Mouse (Mus musculus): ENCODE results near the gene Fam83d. TPM values are rescaled to one million over a fixed set of nuclear protein-coding genes. Genes with fewer than 3 reads are reported as not detected.
A peak's percentile ranks its signal among the peaks of the same experiment; 100 is the strongest.

The Fam83d gene
- polyA plus RNA-seq (2016; fragmentation: Nextera tagmentation; extraction: Ambion mirVana), result 54.5 and 55.3 TPM in 2 replicates

DNA sequence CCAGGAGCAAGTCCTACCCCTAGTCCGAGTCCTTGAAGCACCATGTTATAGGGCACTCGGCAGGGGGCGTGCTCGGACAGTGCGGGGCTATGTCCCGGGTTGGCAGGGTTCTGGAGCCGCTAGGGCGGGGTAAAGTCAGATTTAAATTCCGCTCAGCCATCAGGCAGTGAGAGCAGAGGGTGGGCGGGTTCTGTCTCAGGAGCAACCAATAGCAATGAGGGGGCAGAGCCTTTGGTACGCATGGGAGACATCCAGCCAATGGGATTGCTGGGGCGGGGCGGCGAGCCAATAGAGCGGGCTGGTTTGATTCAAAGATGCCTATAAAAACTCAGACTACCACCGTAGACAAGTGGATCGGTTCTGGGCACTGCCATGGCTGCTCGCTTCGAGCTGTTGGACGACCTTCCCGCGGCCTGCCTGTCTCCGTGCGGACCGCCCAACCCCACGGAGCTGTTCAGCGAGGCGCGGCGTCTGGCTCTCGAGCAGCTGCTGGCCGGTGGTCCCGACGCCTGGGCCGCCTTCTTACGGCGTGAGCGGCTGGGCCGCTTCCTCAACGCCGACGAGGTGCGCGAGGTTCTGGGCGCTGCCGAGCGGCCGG is at the start of gene Fam83d:
TSS of gene Fam83d (plus strand) at position 352 of the 598 bp plus-strand sequence.
- ATAC-seq (ENCODE audit: insufficient number of reproducible peaks, insufficient read depth, low FRiP score, low TSS enrichment, low read depth), result peak; percentile 97
- Histone ChIP-seq H3K4me1 (replicated peaks) (peaks cover 42% of the 10 kb centered on the region), H3K4me2 (peak within 1 kb of the TSS; percentile 85), H3K9ac (replicated peaks) (peak within 1 kb of the TSS; percentile 73), H3K27me3 (no peaks in the 10 kb centered on the region), H3K9me3 (no peaks in the 10 kb centered on the region), H3K27ac (peak within 1 kb of the TSS; percentile 85), H3K36me3 (peaks cover 7% of the 10 kb centered on the region; the same call in 1 of the 2 replicates), H3K4me3 (replicated peaks) (peak within 1 kb of the TSS; percentile 76)
- WGBS, result under 1% methylated on average over 48 of the region's 48 CpGs

DNA sequence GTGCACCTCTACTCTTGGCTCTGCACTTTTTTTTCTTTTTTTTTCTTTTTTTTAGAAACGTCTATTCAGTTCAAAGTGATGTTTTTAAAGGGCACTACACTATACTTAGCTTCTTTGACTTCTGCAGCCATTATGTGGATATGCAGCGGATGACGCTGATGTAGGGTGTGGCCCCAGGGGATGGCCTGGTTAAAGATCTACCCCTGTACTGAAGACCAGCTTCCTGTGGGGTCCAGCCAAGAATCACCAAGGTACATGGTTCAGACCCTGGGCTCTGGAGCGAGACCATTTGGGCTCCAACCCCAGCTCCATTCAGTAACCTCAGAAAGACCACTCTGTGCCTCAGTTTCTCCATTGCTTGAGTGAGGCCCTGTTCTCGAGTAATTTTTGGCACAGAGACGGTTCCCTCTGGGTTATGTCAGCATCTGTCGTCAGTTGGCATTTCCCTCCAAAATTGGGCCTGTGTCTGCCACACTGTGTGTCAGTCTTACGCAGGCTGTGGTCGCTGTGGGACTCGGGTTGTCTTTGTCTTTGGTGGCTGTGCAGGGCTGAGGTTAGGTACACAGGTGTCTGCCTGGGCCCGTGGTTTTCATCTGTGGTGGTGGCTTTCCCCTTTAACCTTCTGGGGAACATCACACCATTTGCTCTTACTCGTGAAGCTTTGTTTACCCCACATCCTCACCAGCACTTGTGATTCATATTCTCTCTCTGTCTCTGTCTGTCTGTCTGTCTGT is 48.9 kb upstream of the Fam83d start:
- Histone ChIP-seq H3K27me3 (peaks cover 8% of the 10 kb centered on the region), H3K27ac (no peak overlapping the region), H3K9me3 (no peaks in the 10 kb centered on the region), H3K9ac (replicated peaks) (no peak overlapping the region), H3K4me2 (no peak overlapping the region), H3K4me1 (replicated peaks) (no peaks in the 10 kb centered on the region), H3K4me3 (replicated peaks) (no peak overlapping the region), H3K36me3 (no peaks in the 10 kb centered on the region)
- WGBS, result 87% methylated on average over 12 of the region's 12 CpGs
- no peak for ATAC-seq (ENCODE audit: insufficient number of reproducible peaks, insufficient read depth, low FRiP score, low TSS enrichment, low read depth)

DNA sequence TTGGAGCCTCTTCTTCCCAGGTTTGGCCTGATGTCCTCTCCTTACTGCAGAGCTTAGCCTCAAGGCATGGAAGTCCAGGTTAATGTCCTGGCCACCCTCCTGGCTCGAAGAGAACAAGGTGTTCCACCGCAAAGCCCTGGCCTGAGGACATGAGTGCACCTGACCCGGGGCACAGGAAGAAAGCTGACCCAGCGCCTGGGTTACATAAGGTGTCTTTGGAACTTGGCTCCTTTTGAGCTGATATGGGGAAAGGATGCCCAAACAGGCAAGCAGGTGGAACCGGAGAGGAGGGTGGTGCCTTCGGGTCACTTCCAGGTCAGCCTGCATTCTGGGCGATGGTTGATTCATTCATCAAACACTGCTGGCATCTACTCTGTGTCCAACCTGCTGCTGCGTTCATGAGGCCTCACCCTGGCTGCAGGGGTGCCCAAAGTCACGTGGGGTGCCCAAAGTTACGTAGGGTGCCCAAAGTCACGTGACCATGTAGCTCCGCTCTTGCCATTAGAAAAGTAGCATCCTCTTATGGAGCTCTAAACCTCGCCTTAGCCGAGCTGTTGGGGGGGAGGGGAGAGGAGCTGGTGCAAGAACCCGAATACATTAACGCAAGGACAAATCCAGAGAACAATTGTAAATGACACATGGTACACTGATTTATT is 47.0 kb upstream of the Fam83d start:
- no peak overlapping the region for H3K27ac ChIP-seq
- no peak overlapping the region for H3K4me2 ChIP-seq
- no peak overlapping the region for H3K9ac ChIP-seq (replicated peaks)
- H3K4me3 ChIP-seq (replicated peaks), result no peak overlapping the region
- WGBS, result 76% methylated on average over 16 of the region's 16 CpGs
- no peak for ATAC-seq (ENCODE audit: insufficient number of reproducible peaks, insufficient read depth, low FRiP score, low TSS enrichment, low read depth)
- H3K36me3 ChIP-seq, result no peaks in the 10 kb centered on the region
- H3K9me3 ChIP-seq, result no peaks in the 10 kb centered on the region
- peaks cover 8% of the 10 kb centered on the region for H3K27me3 ChIP-seq
- H3K4me1 ChIP-seq (replicated peaks), result no peaks in the 10 kb centered on the region

DNA sequence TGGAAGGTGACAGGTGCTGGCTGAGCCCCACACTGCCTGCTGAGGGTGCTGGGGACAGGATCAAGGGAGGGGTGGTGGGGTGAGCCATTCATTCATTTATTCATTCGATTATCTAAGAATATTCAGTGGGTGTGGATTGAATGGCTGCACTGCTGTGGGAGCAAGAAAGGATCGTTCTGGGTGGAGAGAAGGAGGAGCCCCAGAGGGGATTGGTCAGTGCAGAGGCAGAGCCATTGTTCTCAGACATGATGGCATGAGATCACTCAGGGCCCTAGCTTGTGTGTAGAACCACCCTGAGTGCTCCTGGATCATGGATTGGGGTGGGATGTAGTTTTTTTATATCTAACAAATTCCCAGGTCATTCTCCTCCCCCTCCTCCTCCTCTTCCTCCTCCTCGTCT is 46.4 kb upstream of the Fam83d start:
- 65% methylated on average over 3 of the region's 3 CpGs for WGBS
- H3K27me3 ChIP-seq, result peaks cover 8% of the 10 kb centered on the region
- no peaks in the 10 kb centered on the region for H3K4me1 ChIP-seq (replicated peaks)
- H3K36me3 ChIP-seq, result no peaks in the 10 kb centered on the region
- no peak for ATAC-seq (ENCODE audit: insufficient number of reproducible peaks, insufficient read depth, low FRiP score, low TSS enrichment, low read depth)
- H3K4me3 ChIP-seq (replicated peaks), result no peak overlapping the region
- H3K9ac ChIP-seq (replicated peaks), result no peak overlapping the region
- H3K4me2 ChIP-seq, result no peak overlapping the region
- H3K9me3 ChIP-seq, result no peaks in the 10 kb centered on the region
- no peak overlapping the region for H3K27ac ChIP-seq

DNA sequence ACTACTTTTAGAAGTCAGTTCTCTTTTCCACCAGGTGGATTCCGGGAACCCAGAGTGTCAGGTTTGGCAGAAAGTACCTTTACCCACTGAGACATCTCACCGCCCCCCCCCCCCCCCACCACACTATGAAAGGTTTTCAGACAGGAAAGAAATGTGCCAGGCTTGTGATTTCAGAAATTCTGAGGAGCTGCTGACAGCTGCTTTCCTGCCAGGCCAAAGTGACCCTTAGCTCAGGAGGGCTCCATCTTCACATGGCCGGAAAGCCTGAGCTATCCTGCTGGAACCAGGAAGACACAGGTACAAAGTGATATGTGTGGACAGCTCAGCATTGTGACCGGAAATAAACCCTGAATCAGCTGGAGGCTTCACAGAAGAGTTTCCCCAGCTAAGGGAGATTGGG is 45.8 kb upstream of the Fam83d start:
- Histone ChIP-seq H3K36me3 (no peaks in the 10 kb centered on the region), H3K4me3 (replicated peaks) (no peak overlapping the region), H3K27ac (no peak overlapping the region), H3K9me3 (no peaks in the 10 kb centered on the region), H3K27me3 (peaks cover 8% of the 10 kb centered on the region), H3K9ac (replicated peaks) (no peak overlapping the region), H3K4me2 (no peak overlapping the region), H3K4me1 (replicated peaks) (no peaks in the 10 kb centered on the region)
- ATAC-seq (ENCODE audit: insufficient number of reproducible peaks, insufficient read depth, low FRiP score, low TSS enrichment, low read depth), result no peak
- 87% methylated on average over 4 of the region's 4 CpGs for WGBS

DNA sequence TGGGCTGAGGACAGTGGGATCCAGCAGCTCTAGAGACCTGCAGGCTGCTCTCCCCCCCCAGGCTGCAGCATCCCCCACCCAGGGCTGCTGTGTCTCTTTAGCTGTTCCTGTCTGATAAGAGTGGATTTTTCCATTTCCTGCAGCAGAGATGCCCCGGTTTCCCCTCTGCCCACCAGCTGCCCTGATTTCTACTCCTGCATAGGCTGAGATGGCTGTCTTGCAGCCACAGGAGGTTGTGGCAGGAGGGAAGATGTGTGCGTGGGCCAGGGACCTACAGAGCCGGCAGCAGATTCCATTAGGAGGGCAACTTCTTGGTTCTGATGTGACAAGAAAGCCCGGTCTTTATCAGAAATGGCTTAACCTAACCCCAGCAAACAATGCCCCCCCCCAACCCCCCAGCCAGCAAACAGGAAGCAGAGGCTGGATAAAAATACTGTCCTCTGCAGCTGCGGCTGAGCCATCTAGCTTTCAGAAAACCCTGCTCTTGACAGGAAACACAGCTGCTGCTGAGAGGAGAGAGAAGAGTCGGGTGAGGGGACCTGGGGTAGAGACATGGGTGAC is 44.8 kb upstream of the Fam83d start:
- Histone ChIP-seq H3K4me3 (replicated peaks) (no peak overlapping the region), H3K4me1 (replicated peaks) (no peaks in the 10 kb centered on the region), H3K27ac (no peak overlapping the region), H3K4me2 (no peak overlapping the region), H3K9me3 (no peaks in the 10 kb centered on the region), H3K9ac (replicated peaks) (no peak overlapping the region), H3K27me3 (peaks cover 8% of the 10 kb centered on the region), H3K36me3 (no peaks in the 10 kb centered on the region)
- no peak for ATAC-seq (ENCODE audit: insufficient number of reproducible peaks, insufficient read depth, low FRiP score, low TSS enrichment, low read depth)
- 42% methylated on average over 6 of the region's 6 CpGs for WGBS

DNA sequence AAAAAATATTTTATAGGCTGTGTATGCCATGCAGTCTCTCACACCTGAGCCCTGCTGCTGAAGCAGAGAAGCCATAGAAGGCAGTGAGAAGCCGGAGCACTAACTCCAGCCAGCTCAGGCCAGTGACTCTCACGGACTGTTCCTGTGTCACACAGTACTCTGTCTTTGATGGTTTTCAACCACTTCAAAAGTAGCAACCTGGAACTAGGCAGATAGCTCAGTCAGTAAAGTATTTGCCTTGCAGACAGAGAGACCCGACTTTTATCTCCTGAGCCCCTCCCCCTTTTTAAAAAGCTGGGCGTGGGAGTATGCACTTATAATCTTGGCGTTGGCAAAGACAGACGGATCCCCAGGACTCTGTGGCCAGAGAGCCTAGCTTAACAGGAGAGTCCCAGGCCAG is 44.1 kb upstream of the Fam83d start:
- Histone ChIP-seq H3K4me2 (no peak overlapping the region), H3K4me3 (replicated peaks) (no peak overlapping the region), H3K36me3 (no peaks in the 10 kb centered on the region), H3K9ac (replicated peaks) (no peak overlapping the region), H3K27ac (no peak overlapping the region), H3K4me1 (replicated peaks) (no peaks in the 10 kb centered on the region), H3K9me3 (no peaks in the 10 kb centered on the region), H3K27me3 (peaks cover 8% of the 10 kb centered on the region)
- 35% methylated on average over 6 of the region's 6 CpGs for WGBS
- no peak for ATAC-seq (ENCODE audit: insufficient number of reproducible peaks, insufficient read depth, low FRiP score, low TSS enrichment, low read depth)

DNA sequence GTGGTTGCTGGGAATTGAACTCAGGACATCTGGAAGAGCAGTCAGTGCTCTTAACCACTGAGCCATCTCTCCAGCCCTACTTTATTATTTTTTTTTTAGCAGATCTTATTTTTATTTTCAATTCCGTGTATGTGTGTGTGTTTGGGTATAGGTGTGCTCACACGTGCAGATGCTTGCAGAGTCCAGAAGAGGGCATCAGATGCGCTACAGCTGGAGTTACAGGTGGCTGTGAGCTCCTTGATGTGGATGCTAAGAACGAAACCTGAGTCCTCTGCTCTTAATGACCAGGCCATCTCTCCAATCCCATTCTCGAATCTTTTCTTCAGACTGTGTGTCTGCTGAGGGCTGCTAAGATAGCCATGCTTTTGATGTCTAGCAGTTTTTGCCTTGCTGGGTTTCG is 41.6 kb upstream of the Fam83d start:
- Histone ChIP-seq H3K4me1 (replicated peaks) (no peaks in the 10 kb centered on the region), H3K9ac (replicated peaks) (no peak overlapping the region), H3K4me2 (no peak overlapping the region), H3K27ac (no peak overlapping the region), H3K27me3 (peaks cover 8% of the 10 kb centered on the region), H3K36me3 (no peaks in the 10 kb centered on the region), H3K9me3 (no peaks in the 10 kb centered on the region), H3K4me3 (replicated peaks) (no peak overlapping the region)
- ATAC-seq (ENCODE audit: insufficient number of reproducible peaks, insufficient read depth, low FRiP score, low TSS enrichment, low read depth), result no peak
- 52% methylated on average over 6 of the region's 6 CpGs for WGBS

DNA sequence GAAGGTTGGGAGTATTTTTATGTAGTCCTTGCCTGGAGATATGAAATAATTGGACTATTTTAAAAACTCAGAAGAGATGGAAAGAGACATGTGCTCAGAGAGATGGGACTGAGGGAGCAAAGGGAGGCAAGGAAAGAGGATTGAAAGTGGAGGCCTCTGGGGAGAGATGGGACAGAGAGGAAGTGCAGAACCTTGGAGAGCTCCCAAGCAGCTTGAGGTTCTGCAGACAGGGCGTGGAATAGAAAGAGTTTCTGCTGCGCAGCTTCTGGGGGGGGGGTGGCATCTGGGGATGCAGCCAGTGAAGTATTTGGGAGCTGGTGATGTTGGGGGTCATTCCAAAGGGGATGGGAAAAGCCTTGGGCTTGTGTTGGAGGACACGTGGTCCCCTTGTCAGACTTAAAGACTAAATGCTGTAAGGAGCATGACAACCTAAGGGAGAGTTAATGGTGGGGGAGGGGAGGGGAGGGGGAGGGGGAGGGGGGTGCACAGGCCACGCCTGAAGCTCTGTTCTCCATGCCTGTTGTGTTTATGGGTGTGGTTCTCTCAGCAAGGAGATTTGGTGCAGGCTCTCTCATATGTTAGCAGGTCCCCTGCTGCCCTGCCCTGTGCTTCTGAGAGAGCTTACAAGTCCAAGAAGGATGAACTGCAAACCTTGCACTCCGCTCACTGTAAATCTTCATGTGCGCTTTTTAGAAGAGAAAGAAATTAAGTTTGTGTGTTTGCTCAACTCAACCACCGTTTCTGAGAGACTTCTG is 39.7 kb upstream of the Fam83d start:
- Histone ChIP-seq H3K27ac (no peak overlapping the region), H3K4me3 (replicated peaks) (no peak overlapping the region), H3K27me3 (no peaks in the 10 kb centered on the region; the same call in 1 of the 2 replicates), H3K9ac (replicated peaks) (no peak overlapping the region), H3K9me3 (no peaks in the 10 kb centered on the region), H3K36me3 (no peaks in the 10 kb centered on the region), H3K4me1 (replicated peaks) (no peaks in the 10 kb centered on the region), H3K4me2 (no peak overlapping the region)
- no peak for ATAC-seq (ENCODE audit: insufficient number of reproducible peaks, insufficient read depth, low FRiP score, low TSS enrichment, low read depth)
- WGBS, result 43% methylated on average over 7 of the region's 7 CpGs

DNA sequence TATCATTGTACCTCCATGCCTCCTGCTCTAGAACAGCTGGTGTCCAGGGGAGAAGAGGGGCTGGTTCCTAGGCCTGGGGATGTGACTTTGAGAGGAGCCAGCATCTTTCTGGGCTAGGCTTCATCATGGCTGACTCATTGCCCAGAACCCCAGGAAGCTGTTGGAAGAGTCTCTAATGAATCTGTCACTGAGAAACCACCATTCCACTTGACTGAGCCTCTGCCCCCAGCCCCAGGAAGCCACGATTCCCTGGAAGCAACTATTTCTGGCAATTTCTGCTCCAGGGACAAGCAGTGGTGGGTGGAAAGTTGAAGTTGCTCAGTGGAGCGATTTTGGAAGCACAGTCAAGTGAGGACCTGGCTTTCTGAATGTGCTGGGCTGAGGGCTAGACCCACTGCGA is 37.0 kb upstream of the Fam83d start:
- no peak overlapping the region for H3K4me3 ChIP-seq (replicated peaks)
- no peak overlapping the region for H3K9ac ChIP-seq (replicated peaks)
- no peak overlapping the region for H3K27ac ChIP-seq
- no peak for ATAC-seq (ENCODE audit: insufficient number of reproducible peaks, insufficient read depth, low FRiP score, low TSS enrichment, low read depth)
- H3K4me2 ChIP-seq, result no peak overlapping the region
- H3K36me3 ChIP-seq, result no peaks in the 10 kb centered on the region
- 74% methylated on average over 3 of the region's 3 CpGs for WGBS
- no peaks in the 10 kb centered on the region for H3K27me3 ChIP-seq
- no peaks in the 10 kb centered on the region for H3K9me3 ChIP-seq
- H3K4me1 ChIP-seq (replicated peaks), result no peaks in the 10 kb centered on the region

DNA sequence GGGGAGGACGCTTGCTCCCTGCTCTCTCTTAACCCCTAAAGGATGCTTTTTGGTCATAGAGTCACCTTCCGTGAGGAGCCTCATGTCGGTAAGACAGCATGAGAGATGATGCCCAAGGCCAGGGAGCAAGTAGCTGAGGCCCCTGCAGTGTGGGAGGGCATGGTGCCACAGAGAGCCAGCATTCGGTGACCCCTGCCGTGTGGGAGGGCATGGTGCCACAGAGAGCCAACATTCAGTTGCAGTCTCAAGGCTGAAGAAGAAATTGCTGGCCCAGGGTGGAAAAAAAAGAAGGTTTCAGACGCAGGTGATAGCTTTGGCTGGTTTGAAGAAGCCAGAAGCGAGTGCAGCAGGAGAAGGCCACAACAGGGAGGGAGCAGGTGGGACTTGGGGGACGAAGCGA is 35.4 kb upstream of the Fam83d start:
- no peaks in the 10 kb centered on the region for H3K27me3 ChIP-seq
- H3K27ac ChIP-seq, result no peak overlapping the region
- 0 out of 2 replicates have a peak, but pooled peaks cover 4% of the 10 kb centered on the region for H3K9me3 ChIP-seq
- WGBS, result 86% methylated on average over 9 of the region's 9 CpGs
- no peak for ATAC-seq (ENCODE audit: insufficient number of reproducible peaks, insufficient read depth, low FRiP score, low TSS enrichment, low read depth)
- no peak overlapping the region for H3K4me3 ChIP-seq (replicated peaks)
- H3K9ac ChIP-seq (replicated peaks), result no peak overlapping the region
- H3K36me3 ChIP-seq, result no peaks in the 10 kb centered on the region
- H3K4me1 ChIP-seq (replicated peaks), result no peaks in the 10 kb centered on the region
- no peak overlapping the region for H3K4me2 ChIP-seq
